Mouse (Mus musculus) small intestine, adult 2 months (tissue): ENCODE results near the gene Galntl5.

Experiments used
- CTCF ChIP-seq: fragments of 200-500 bp; IDR thresholded peaks from 2 replicates; pipeline ENCODE4 v1.5.1; 2012; ENCODE audit warnings: low read depth, mild to moderate bottlenecking, control low read depth, inconsistent platforms, low read length, moderate library complexity, mixed read lengths; ENCODE audit not compliant: insufficient replicate concordance, insufficient read length; ENCODE audit errors: extremely low read depth
- POLR2A ChIP-seq: fragments of 200-500 bp; IDR thresholded peaks from 2 replicates; pipeline ENCODE4 v1.6.1; 2012; ENCODE audit warnings: low read depth, mild to moderate bottlenecking, control low read depth, inconsistent platforms, low read length, moderate library complexity

GRCm38 (mm10) chr5:25160515-25160914 lies 20.7 kb upstream of the Galntl5 start:
- no peak for TF ChIP-seq POLR2A
- no peak for TF ChIP-seq CTCF
